Mouse (Mus musculus): Measurements from ENCODE around the gene Hdhd5.

DNA sequence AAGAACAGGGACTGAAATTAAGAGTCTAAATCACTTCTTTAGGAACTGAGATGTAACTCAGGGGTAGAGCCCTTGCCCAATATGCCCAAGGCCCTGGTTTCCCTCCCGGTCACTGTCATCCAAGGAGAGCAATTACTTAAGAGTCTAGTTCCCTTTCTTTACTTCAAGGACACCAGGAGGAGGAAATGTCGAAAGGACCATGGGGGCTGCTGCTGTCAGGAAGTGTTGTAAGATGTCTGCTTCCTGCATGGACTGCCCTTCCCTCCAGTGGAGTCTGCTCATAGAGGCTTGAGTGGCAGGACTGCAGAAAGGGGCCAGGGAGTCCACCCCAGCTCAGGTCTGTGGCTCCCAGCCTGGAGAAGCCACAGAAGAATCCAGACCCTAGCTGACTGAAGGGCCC, 51.8 kb downstream of the Hdhd5 start:
- TF ChIP-seq CTCF (IDR thresholded peaks at IDR 0.05; ENCODE audit: low read depth) (no peak), EP300 (IDR thresholded peaks at IDR 0.05; ENCODE audit: low read depth) (no peak)

Data from heart, postnatal 0 days (tissue).